Mouse (Mus musculus) mesoderm, embryonic 11.5 days (tissue): ENCODE data around the gene Dnaja4.
"Not testable (repeated sequence)": the region's sequence is repeated elsewhere in the genome, so short reads cannot be mapped to it uniquely, and the experiment has no call there.

Experiments used
- DNase-seq: peaks from one replicate; pipeline ENCODE4 v3.0.0-alpha.2; 2012; ENCODE audit warnings: low read depth, low spot score

The Dnaja4 gene

GRCm38 (mm10) chr9:54698318-54699086 lies at the start of gene Dnaja4:
Dnaja4 (plus strand) TSS chr9:54698873.
- no peak for DNase-seq

- no peak for DNase-seq
Measured at GRCm38 (mm10) chr9:54649360-54649759, 49.3 kb upstream of the Dnaja4 start.

- no peak for DNase-seq
Measured at GRCm38 (mm10) chr9:54652778-54653177, 45.9 kb upstream of the Dnaja4 start.

- no peak for DNase-seq
Measured at GRCm38 (mm10) chr9:54655846-54656245, 42.8 kb upstream of the Dnaja4 start.

- no peak for DNase-seq
Measured at GRCm38 (mm10) chr9:54656402-54656801, 42.3 kb upstream of the Dnaja4 start.

GRCm38 (mm10) chr9:54658773-54659172 lies 39.9 kb upstream of the Dnaja4 start:
- no peak for DNase-seq

GRCm38 (mm10) chr9:54661605-54662377 lies 36.9 kb upstream of the Dnaja4 start, which contains the start of gene Acsbg1:
Acsbg1 (minus strand) TSS chr9:54661870.
- DNase-seq, result peak; percentile 21

- no peak for DNase-seq
Measured at GRCm38 (mm10) chr9:54664358-54664757, 34.3 kb upstream of the Dnaja4 start.

- no peak for DNase-seq
Measured at GRCm38 (mm10) chr9:54666116-54666515, 32.6 kb upstream of the Dnaja4 start.

- DNase-seq, result no peak
Measured at GRCm38 (mm10) chr9:54668455-54668854, 30.2 kb upstream of the Dnaja4 start.

- no peak for DNase-seq
Measured at GRCm38 (mm10) chr9:54671962-54672361, 26.7 kb upstream of the Dnaja4 start.

GRCm38 (mm10) chr9:54673887-54674286 lies 24.8 kb upstream of the Dnaja4 start:
- no peak for DNase-seq

GRCm38 (mm10) chr9:54676531-54676986 lies 22.1 kb upstream of the Dnaja4 start:
- peak; percentile 85 for DNase-seq

- DNase-seq, result no peak
Measured at GRCm38 (mm10) chr9:54682846-54683245, 15.8 kb upstream of the Dnaja4 start.

GRCm38 (mm10) chr9:54683814-54684605 lies 14.7 kb upstream of the Dnaja4 start:
- DNase-seq, result no peak

GRCm38 (mm10) chr9:54687246-54688236 lies 11.1 kb upstream of the Dnaja4 start:
- DNase-seq, result no peak

GRCm38 (mm10) chr9:54689446-54689845 lies 9.2 kb upstream of the Dnaja4 start:
- DNase-seq, result no peak

- DNase-seq, result not testable (repeated sequence)
Measured at GRCm38 (mm10) chr9:54690697-54691096, 8.0 kb upstream of the Dnaja4 start.

- DNase-seq, result not testable (repeated sequence)
Measured at GRCm38 (mm10) chr9:54691241-54691805, 7.3 kb upstream of the Dnaja4 start.

GRCm38 (mm10) chr9:54699087-54699344 lies 343 bp downstream of the Dnaja4 start:
- DNase-seq, result no peak
